Mouse (Mus musculus): ENCODE measurements around the gene Rcbtb1.
"Not testable (repeated sequence)": the region's sequence is repeated elsewhere in the genome, so short reads cannot be mapped to it uniquely, and the experiment has no call there.

Gene Rcbtb1

GRCm38 (mm10) chr14:59274961-59275360 lies 74.0 kb downstream of the Rcbtb1 start:
- DNase-seq (ENCODE audit: extremely low spot score, low read depth, low spot score): not testable (repeated sequence)

All from hindlimb bud, embryonic 11.5 days (tissue).